Mouse (Mus musculus) bone marrow, adult 2 months (tissue): ENCODE data around the gene Dnajb14. TPM values are rescaled to one million over a fixed set of nuclear protein-coding genes. Genes with fewer than 3 reads are reported as not detected.
"Not testable (repeated sequence)": the region's sequence is repeated elsewhere in the genome, so short reads cannot be mapped to it uniquely, and the experiment has no call there.

Experiments used
- H3K27ac ChIP-seq: fragments of 200-500 bp; 2 replicates; pipeline ENCODE4 v1.5.1; 2012; ENCODE audit warnings: low read depth, mild to moderate bottlenecking, control low read depth, inconsistent platforms, low read length; ENCODE audit not compliant: control insufficient read depth, poor library complexity, insufficient read depth
- H3K4me1 ChIP-seq: fragments of 200-500 bp; 2 replicates; pipeline ENCODE4 v1.6.1; 2011; ENCODE audit warnings: low read length; ENCODE audit not compliant: control insufficient read depth, insufficient read depth
- H3K4me3 ChIP-seq: fragments of 200-500 bp; replicated peaks from 2 replicates; pipeline ENCODE3; 2011; ENCODE audit warnings: mild to moderate bottlenecking, low read depth, low read length, control low read depth; ENCODE audit not compliant: control insufficient read depth
- CTCF ChIP-seq: fragments of 200-500 bp; IDR thresholded peaks from 2 replicates; pipeline ENCODE4 v1.5.1; 2011; ENCODE audit warnings: low read length, control low read depth; ENCODE audit not compliant: control insufficient read depth, insufficient read depth
- POLR2A ChIP-seq: fragments of 200-500 bp; IDR thresholded peaks from 2 replicates; pipeline ENCODE4 v1.6.1; 2011; ENCODE audit warnings: low read depth, mild to moderate bottlenecking, control low read depth, low read length, borderline replicate concordance; ENCODE audit not compliant: control insufficient read depth
- WGBS: fragments of 180-500 bp; shearing (Covaris S2); methylation state at CpG from one replicate; pipeline ENCODE4 v1.1.7; 2018; 5-methylcytosine and 5-hydroxymethylcytosine counted together
- polyA plus RNA-seq: library from polyadenylated mRNA; stranded (reverse); fragments of >200 nt; gene quantifications from 2 replicates; pipeline ENCODE4 v1.2.4, GENCODE M21; 2011; ENCODE audit warnings: low replicate concordance; ENCODE audit not compliant: missing spikeins, insufficient read depth, insufficient read length

The Dnajb14 gene
- polyA plus RNA-seq, 1 experiment = 5.7 TPM

- 84% methylated on average over 1 of the region's 1 CpGs for WGBS
- Histone ChIP-seq H3K4me3 (no peak overlapping the region), H3K27ac (no peak overlapping the region), H3K4me1 (no peaks in the 10 kb centered on the region)
- TF ChIP-seq CTCF (no peak), POLR2A (no peak)
Measured at GRCm38 (mm10) chr3:137836543-137836942, 30.9 kb upstream of the Dnajb14 start.

GRCm38 (mm10) chr3:137838160-137838559 lies 29.3 kb upstream of the Dnajb14 start:
- H3K27ac ChIP-seq = no peak overlapping the region
- no peak for TF ChIP-seq POLR2A
- H3K4me3 ChIP-seq = no peak overlapping the region
- H3K4me1 ChIP-seq = no peaks in the 10 kb centered on the region

GRCm38 (mm10) chr3:137842944-137843343 lies 24.5 kb upstream of the Dnajb14 start:
- no peak for TF ChIP-seq POLR2A
- no peak for TF ChIP-seq CTCF
- Histone ChIP-seq H3K4me1 (no peaks in the 10 kb centered on the region), H3K4me3 (no peak overlapping the region), H3K27ac (no peak overlapping the region)
- 86% methylated on average over 1 of the region's 1 CpGs for WGBS

GRCm38 (mm10) chr3:137844263-137844662 lies 23.2 kb upstream of the Dnajb14 start:
- no peak overlapping the region for H3K4me3 ChIP-seq
- 79% methylated on average over 3 of the region's 3 CpGs for WGBS
- no peak overlapping the region for H3K27ac ChIP-seq
- no peaks in the 10 kb centered on the region for H3K4me1 ChIP-seq
- TF ChIP-seq POLR2A (no peak), CTCF (no peak)

- Histone ChIP-seq H3K4me1 (no peaks in the 10 kb centered on the region; the same call in 1 of the 2 replicates), H3K27ac (no peak overlapping the region), H3K4me3 (no peak overlapping the region)
- TF ChIP-seq POLR2A (no peak), CTCF (no peak)
- 7% methylated on average over 5 of the region's 5 CpGs for WGBS
Measured at GRCm38 (mm10) chr3:137846552-137846951, 20.9 kb upstream of the Dnajb14 start.

- H3K4me3 ChIP-seq = no peak overlapping the region
- WGBS = 44% methylated on average over 9 of the region's 9 CpGs
- H3K27ac ChIP-seq = no peak overlapping the region
- H3K4me1 ChIP-seq = no peaks in the 10 kb centered on the region; the same call in 1 of the 2 replicates
- no peak for TF ChIP-seq CTCF
- no peak for TF ChIP-seq POLR2A
Measured at GRCm38 (mm10) chr3:137848354-137848753, 19.1 kb upstream of the Dnajb14 start.

- Histone ChIP-seq H3K27ac (no peak overlapping the region), H3K4me3 (no peak overlapping the region), H3K4me1 (no peaks in the 10 kb centered on the region; the same call in 1 of the 2 replicates)
- no peak for TF ChIP-seq CTCF
- no peak for TF ChIP-seq POLR2A
- 89% methylated on average over 5 of the region's 5 CpGs for WGBS
Measured at GRCm38 (mm10) chr3:137849697-137850096, 17.8 kb upstream of the Dnajb14 start.

- Histone ChIP-seq H3K4me1 (no peaks in the 10 kb centered on the region; the same call in 1 of the 2 replicates), H3K4me3 (no peak overlapping the region), H3K27ac (no peak overlapping the region)
- 84% methylated on average over 2 of the region's 2 CpGs for WGBS
- TF ChIP-seq CTCF (no peak), POLR2A (no peak)
Measured at GRCm38 (mm10) chr3:137851196-137851595, 16.3 kb upstream of the Dnajb14 start.

GRCm38 (mm10) chr3:137853011-137853410 lies 14.5 kb upstream of the Dnajb14 start:
- 77% methylated on average over 1 of the region's 1 CpGs for WGBS
- not testable (repeated sequence) for H3K4me3 ChIP-seq, H3K4me1 ChIP-seq, H3K27ac ChIP-seq
